Mouse (Mus musculus): ENCODE results near the gene Mtrex.

Mtrex gene

DNA sequence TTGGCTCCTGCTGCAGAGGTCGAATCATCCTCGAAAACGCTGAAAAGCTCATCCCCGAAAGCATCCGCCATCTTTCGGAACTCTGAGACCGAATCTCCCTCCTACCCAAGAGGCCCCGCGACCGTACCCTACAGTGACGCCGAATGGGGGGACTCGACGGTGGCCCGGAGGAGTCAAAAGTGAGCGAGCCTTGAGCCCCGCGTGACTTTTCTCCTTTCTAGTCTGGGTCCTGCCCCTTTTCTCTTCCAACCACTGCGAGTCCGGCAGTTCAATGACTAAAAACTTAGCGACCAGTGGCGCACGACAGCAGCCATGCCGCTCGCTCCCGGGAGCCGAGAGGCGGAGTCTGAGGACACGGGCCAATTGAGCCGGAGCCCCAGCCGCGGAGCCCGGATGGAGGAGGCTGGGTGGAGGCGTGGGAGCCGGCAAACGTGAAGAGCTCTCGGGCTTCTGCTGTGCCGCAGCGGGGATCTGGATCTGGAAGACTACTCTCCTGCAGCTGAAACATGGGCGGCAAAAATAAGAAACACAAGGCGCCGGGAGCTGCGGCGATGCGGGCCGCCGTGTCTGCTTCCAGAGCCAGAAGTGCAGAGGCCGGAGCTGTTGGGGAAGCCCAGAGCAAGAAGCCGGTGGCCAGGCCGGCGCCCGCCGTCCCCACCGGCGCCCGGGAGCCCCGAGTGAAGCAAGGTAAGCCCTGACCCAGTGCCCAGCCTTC lies at the start of gene Mtrex, which contains the start of gene Dhx29:
Gene Mtrex (minus strand): TSS at position 112 of the 715 bp plus-strand sequence.
Gene Dhx29 (plus strand): TSS at position 168 of the 715 bp plus-strand sequence.
- DNase-seq, result peak; percentile 98 to 99

DNA sequence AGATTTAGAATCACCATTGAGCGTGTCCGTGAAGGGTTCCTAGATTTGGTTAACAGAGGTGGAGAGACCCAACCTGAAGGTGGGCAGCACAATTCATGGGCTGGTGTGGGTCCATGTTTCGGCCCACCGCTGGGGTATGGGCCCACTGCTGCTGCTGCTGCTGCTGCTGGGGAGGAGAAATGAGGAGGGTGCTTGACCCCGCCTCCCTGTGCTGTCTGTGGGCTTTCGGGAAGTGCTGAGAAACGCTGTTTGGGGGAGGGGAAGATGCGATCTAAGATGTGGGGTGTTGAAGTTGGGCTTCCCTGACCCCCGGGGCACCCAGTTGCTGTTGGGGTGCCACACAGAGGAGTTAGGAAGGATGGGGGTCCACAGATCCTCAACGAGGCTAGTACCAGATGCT lies 49.5 kb upstream of the Mtrex start:
- DNase-seq, result no peak

DNA sequence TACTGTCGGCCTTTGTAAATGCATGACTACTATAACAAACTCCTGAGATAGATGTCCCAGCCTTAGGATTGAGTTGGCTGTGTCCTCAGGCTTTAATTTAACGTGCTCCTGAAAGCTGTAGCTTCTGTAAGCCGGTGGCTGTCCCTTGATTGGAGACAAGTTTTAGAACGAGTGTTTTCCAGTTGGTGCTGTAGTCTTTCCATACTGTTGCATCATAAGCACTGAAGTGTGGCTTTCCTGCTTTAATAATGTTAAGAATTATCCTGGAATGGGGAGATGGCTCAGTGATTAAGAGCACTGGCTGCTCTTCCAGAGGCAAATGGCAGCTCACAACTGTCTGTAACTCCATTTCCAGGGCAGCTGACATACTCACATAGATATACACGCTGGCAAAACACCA lies 40.1 kb upstream of the Mtrex start:
- DNase-seq, result no peak

DNA sequence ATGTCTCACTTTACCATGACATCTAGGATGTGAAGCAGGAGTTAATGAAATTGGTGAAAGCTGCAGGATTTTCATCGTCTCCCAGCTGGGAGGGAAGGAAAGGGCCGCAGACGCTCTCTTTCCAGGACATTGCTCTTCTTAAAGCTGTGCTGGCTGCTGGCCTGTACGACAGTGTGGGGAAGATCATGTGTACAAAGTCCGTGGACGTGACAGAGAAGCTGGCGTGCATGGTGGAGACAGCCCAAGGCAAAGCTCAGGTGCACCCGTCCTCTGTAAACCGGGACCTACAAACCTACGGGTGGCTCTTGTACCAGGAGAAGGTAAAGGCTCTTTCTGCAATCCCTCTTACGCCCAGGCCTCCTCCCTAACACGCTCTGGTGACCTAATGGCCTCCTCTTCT lies 37.2 kb upstream of the Mtrex start:
- no peak for DNase-seq

DNA sequence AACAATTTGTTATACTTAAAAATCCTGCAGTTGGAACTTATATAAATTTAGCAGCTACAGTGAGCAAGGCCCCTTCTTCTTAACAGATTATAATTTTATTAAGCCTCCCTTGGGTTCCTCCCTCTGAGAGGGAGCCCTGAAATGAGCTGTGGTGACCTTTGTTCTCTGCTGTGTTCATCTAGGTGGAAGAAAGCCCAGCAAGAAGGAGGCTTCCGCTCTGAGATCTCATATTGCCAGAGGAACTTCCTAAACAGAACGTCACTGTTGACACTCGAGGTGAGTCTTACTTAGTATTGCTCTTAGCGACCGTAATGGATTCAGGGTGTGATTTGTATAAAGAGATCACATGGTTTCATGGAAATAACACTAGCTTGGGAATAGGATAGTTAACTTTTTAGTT lies 35.9 kb upstream of the Mtrex start:
- DNase-seq, result no peak

DNA sequence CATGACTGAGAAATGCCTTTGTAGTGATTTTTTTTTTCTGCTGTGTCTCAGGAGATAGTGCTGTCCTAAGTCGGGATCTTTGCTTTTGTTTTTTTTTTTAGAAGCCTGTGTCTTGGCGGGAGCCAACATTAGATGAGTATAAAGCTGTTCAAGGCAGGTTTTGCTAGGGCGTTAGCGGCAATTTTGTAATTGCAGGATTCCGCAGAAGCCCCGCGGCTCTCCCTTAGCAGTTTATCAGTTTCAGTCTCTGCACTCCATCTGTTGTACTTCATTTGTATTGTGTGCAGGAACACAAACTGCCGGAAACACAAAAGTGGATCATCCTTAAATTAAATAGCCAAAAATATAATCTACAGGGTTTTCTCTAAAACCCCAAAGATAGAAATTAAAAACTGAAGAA lies 26.9 kb upstream of the Mtrex start:
- no peak for DNase-seq

DNA sequence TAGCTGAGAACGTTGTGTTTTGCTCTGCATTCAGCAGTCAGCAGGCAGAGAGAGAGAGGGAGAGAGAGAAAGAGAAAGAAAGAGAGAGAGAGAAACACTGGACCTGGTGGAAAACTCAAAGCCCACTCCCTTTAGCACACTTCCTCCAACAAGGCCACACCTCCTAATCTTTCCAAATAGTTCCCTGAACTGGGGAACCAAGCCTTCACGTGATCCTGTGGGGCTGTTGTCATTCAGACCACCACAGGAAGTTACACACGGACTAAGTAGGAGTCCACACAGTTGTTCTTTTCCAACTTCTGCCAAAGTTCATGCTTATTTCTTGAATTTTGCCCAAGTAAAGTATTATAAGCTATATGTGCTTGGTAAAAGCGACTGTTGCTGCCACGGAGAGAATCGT lies 18.7 kb upstream of the Mtrex start:
- DNase-seq, result no peak

DNA sequence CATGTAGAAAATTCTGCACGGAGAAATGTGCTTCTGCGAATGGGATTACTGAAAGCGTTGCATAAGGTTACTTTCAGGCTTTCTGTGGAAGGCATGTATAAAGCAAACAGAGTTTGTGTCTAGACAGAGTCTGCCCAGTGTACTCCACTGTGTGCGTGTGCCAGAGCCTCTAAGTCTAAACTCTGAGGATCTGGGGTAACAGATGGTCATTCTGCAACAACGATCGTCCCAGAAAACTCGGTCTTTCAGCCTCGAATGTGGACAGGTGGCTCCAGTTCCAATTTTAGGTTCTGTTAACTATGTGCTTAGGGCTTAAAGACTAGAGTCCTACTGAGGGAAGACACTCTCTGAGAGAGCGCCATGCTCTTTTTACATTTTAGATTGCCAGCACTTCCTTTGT lies 18.1 kb upstream of the Mtrex start:
- DNase-seq, result no peak

DNA sequence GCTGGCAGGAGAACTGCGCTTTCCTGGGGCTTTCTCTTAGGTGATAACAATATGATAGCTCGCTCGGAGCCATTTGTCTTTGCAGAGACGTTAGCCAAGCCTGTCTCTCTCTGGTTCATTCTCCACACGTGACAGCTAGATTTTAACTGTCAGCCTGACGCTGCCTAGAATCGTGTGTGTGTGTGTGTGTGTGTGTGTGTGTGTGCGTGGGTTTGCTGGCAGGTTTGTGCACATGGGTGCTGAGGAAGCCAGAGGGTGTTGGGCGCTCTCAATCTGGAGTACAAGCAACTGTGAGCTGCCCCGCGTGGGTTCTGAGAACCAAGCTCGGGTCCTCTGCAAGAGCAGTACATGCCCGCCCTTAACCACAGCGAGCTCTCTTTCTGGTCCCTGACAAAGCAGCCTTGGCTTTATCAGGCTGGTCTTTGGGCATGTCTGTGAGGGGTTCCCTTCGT lies 14.7 kb upstream of the Mtrex start:
- no peak for DNase-seq

DNA sequence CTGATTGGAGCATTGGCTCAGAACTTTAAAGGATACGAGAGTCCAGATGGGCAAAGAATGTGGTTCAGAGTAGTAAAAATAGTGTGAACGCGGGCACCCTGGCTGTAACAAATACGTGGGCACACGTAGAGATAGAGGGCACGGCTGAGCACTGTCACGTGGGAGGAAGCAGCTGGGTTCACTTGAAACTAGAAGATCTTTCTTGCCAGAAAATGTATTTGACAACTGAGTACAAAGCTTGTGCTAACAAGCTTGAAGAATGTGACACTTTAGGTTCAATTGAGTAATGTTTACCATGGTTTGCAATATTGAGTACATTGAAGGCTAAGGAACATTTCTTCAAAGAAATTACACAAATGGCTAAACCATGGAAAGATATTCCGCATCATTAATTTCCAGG lies 10.9 kb upstream of the Mtrex start:
- no peak for DNase-seq

DNA sequence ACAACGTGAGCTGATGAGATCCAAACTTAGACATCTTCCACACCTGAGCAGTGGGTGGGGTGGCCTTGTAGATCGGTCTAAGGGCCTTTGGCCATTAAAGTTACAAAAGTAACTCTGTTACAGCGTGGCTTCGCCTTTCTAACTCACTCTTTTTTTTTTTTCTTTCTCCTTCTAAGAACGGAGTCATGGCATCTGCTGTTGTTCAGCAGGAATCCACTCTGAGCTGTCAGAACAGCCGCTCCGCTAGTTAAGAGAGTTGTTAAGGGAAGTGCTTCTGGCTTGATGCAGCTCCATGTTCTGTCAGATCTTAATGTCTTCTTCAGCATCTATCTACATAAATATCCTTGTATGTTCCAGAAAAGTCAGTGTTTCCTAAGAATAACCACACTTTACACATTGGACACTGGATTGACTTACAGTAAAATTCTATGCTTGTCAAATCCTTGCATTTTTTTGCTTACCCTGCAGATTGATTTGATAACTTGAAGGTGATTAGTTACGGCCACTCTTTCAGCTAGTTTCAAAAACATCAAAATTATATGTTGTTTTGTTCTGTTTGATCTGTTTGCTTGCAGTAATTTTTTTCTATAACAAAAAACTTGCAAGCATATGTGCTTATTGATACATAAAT lies 955 bp upstream of the Mtrex start:
- DNase-seq, result no peak

DNA sequence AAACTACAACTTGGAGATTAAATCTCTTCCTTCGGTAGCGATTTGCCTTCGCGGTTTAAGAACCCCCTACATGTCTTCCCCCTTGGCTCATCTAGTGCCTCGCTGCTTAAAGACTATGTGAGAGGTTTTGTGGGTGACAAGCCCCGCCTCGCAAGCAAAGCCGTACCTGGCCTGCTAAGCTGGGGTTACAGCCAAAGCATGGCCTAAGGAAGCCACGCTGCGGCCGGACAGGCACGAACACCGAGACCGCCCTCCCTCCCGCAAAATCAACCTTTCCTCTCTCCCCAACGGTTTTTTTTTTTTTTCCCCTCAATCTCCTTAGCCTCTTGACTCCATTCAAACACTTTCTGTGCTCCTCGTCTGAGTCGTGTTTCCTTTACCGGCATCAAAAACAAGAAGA lies 402 bp downstream of the Mtrex start:
- DNase-seq, result peak; percentile 44 to 46

DNA sequence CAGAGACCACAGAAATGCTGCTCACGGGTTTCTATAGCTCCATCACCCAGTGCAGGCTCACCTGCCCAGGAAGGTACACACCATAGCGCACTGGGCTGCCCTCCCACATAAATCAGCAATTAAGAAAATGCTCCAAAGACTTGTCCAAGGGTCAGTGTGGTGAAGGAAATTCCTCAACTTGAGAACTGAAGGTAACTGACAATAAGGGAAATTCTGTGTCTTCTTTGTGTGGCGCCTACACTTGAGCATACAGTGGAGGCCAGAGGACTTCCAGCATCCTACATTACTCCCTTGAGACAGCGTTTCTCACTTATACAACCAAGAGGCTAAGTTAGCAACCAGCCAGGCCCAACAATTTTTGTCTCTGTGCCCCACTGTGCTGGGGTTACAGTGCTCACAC lies 1.2 kb downstream of the Mtrex start:
- DNase-seq, result peak in 1 of 2 experiments; percentile 2

DNA sequence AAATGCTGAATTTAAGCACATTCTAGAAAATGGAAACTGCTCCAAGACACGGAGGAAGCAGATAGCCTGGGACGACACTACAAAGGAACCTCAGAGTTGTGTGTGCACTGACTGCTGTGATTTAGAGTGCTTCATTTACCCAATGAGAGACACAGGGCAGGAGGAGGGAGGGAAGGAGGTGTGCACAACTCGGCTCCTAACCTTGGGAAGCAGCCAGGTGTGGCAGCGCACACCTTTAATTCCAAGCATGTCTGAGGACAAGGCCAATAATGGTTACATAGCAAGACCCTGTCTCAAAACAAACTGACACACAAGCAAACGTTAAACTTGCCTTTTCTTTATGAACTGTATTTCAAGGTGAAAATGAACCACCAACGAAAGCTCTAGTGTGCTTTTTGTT lies 1.9 kb downstream of the Mtrex start:
- DNase-seq, result no peak

DNA sequence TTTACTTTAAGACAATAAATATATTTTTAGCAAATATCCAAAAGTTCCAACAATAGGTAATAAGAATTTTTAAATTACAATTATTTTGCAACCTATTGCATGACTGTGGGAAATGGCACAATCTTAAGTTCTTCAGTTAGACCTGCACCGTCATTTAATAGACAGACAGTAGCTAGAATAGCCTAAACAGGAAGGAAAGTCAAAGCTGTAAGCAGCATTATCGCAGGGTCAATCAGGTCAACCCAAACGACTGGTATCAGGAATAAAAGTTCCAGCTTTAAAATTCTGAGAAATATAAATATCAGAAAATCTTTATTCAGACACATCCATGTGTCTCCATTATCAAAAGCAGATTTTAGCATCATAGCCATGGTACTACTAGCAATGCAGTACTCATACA lies 6.3 kb downstream of the Mtrex start:
- no peak for DNase-seq

DNA sequence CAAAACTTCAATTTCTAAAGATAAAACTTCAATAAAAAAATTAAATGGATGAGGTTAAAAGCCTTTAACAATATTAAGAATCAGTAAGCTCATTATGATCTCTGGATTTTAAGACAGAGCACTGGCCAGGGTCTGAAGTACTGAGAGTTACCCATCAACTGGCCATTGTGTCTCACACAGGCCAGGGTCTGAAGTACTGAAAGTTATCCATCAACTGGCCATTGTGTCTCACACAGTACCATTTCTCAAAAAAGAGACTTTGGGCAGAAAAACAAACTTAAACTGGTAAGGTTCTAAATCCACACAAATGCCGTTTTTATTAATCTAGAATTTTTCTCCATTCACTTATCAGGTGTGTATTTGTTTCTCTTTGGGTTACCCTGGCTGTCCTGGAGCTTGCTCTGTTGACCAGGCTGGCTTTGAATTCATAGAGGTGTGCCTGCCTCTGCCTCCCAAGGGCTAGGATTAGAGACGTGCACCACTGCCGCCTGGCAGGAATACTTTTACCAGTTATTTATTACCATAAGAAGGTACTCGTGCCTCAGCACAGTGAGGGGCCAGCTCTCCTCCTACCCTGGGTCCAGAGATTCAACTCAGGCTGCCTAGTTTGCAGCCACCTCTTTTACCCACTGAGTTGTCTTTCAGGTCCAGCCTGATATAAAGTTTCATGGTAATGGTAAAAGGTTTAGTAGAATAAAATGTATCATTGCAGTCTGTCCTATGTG lies 7.9 kb downstream of the Mtrex start:
- DNase-seq, result no peak

DNA sequence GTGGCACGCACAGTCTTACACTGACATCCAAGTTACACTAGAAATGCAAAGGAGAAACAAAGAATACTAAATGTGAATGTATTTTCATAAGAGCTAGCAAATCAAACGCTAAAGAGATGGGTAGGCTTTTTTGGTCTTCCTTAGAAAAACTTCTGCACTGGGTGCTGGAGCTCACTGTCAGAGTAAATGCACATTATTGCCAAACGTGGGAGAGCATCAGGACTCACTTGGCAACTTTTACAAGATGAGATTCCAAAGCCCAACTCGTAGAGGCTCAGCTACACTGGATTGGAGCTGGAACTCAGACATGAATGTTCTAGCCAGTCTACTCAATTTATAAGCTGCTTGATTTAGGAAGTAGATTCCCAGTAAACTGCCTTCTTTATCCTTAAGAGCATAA lies 16.8 kb downstream of the Mtrex start:
- no peak for DNase-seq

DNA sequence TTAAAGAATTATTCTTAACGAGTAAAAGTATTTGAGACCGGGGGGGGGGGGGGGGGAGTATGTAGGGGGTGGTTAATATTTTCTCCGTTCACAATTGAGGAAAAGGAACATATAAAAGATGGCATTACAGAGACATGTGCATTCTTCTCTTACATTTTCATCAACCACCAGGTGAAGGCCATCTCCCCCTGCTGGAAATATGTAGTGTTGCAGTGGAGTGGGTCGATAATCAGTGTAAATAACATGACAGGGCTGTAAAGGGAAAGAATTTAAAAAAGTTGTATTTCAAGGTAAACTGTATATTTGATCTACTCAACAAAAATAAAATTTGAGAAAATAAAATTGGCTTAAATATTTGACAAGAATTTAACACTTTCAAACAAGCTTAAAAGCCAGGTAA lies 17.5 kb downstream of the Mtrex start:
- DNase-seq, result peak; percentile 48 to 62

DNA sequence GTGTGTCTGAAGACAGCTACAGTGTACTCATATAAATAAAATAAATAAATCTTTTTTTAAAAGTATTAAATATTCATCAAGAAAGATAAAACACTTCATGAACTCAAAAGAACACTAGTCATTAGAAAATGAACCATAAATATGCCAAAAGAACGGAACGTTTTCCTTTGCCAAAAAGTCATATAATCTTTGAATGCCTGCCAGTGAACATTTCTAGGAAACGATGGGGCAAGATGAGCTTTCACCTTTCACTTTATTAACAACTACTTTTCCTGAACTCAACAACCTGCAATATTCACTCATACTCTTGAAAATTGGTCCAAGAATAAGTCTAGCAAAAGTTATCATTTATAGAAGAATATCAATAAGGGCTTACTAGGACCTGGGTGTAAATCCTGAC lies 25.0 kb downstream of the Mtrex start:
- no peak for DNase-seq

DNA sequence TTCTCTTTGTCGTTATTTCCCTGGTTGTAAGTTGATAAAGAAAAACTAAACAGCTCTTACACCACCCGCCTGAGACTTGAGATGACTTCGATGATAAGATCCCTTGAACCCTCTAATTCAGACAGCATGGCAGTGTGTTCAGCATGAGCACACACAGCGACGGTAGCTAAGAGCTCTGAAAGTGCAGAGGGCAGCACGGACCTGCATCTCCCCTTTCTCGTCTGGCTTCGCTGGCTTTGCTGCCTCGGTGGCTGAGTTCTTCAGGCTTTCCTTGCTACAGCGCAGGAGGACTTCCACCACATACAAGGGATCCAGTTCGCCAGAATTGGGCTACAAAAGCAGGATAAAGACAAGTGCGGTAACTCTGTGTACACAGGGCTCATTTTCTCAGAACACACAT lies 40.0 kb downstream of the Mtrex start:
- no peak for DNase-seq

DNA sequence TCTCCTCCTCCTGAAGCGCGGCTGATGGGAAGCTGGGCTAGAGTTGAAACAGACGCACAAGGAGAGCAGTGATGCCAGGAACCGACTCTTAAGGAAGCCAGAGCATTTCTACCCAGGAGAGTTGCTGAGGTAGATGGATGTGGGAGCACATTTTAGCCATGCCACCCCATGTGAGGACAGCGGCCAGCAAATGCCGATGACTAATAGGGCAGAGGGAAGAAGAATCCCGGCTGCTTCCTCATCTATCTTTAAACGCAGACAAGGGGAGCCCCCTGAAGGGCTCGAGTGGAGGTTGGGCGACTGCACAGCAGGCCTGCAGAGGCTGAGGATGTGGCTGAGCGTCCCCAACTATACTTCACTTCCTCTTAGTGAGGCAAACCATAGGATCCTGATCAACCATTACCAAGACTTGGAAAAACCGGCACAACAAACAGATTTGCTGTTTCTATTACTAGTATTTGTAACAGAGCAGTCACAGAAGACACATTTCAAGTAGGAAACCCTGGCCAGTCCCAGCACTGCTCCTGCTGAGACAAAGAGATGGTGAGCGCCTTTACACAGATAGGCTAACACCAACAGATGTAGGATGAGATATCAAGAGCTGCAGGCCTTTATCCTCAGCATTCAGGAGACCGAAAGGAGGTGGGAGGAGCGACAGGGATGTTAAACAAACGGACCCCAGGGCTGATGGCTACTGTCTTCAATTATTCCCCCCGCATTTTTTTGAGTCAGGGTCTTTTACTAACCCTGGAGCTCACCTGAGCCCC lies 55.5 kb downstream of the Mtrex start:
- DNase-seq, result no peak

DNA sequence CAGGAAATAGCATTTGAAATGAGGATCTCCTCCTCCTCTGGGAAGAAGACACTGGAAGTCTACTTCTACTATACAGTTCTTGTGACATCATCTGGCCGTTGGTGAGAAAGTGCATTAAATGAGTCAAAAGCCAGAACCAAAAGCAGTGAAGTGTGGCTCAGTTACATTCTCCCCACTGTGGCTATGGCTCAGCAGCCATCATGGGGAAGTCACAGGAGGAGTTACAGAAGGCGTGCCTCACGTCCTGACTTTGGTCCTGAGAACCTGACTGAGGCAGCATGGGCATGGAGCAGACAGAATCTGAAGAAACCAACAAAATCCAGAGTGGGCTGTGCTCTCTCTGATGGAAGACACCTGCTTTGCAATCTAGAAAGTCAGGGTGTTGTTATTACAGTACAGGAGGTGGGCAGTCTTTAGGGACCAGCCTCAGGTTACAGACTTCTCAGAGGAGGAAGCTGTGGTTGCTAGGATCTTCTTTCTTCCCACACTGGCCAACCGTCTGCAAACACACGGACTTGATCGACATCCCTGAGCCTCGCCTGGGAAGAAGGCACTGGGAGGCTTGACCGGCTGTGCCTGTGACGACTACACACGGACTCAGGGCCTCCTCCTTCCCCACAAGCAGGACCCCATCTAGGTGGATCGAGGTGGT lies 57.0 kb downstream of the Mtrex start:
- no peak for DNase-seq

DNA sequence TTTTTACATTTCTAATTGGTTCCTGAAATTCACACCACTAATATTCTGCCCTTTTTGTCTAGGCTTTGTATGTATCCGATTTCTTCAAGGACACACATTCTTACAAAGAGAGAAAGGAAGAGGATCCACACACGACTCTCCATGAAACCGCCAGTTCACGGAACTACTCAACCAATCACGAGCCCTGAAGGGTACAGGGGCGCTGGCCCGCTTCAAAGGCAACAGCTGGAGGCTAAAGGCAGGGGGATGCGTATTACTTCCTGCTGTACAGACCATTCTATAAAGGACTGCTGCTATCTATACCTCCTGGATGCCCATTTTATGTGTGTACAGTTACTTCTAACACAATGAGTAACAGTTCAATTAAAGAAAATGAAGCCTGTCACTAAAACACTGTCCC lies 59.8 kb downstream of the Mtrex start:
- no peak for DNase-seq
